Mouse (Mus musculus): ENCODE data around the gene Apol6. TPM values are rescaled to one million over a fixed set of nuclear protein-coding genes. Genes with fewer than 3 reads are reported as not detected.

Gene Apol6
- total and polyA plus RNA-seq, 3 experiments: not detected

DNA sequence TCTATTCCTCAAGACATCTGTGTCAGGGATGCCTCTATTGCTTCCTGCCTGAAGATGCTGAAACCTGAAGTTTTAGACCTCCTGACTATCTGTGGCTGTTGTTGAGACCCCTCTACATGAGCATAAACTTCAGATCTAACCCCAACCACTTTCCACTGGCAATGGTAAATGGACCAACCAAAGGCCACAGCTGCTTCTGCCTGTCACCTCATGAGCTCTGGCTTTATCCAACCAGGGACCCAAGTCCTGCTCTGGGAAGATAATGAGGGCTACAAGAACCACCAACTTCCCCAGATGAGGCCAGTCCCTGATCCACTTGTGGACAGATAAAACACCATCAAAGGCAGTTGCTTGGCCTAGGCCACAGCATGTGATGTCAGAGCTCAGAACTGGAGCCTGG lies 26.6 kb upstream of the Apol6 start:
- in situ Hi-C loops (cut with MboI; ENCODE audit: low pct_ligation_motif_present, low pct_unique_long_range_greater_than_20kb, low sequenced_read_pairs): no loop called here
- Histone ChIP-seq H3K4me1 (ENCODE audit: control insufficient read depth in 1 of 2, insufficient read depth in 2 of 2) (peaks cover 7 to 9% of the 10 kb centered on the region in 2 experiments; a peak in 3 of 4 replicates), H3K4me3 (replicated peaks in 1 of 3; ENCODE audit: low read depth in 2 of 3, low read length in 2 of 3, poor library complexity in 1 of 3) (no peak overlapping the region), H3K27me3 (replicated peaks) (peaks cover 98% of the 10 kb centered on the region), H3K36me3 (replicated peaks in 1 of 2; ENCODE audit: control insufficient read depth in 1 of 2, insufficient read depth in 1 of 2, low read length in 1 of 2) (no peaks in the 10 kb centered on the region), H3K9me3 (replicated peaks; ENCODE audit: low read length) (no peaks in the 10 kb centered on the region), H3K79me2 (replicated peaks; ENCODE audit: control insufficient read depth, extremely low read depth, insufficient read depth, poor library complexity, severe bottlenecking) (no peaks in the 10 kb centered on the region), H3K27ac (ENCODE audit: insufficient read depth, low read depth) (no peak overlapping the region), H3K9ac (ENCODE audit: insufficient read depth, low read depth) (no peak overlapping the region), H3K4me2 (ENCODE audit: insufficient read depth, low read depth, poor library complexity, severe bottlenecking) (no peak overlapping the region)
- TF ChIP-seq CTCF (conservative IDR thresholded peaks at IDR 0.05 in 1 of 2, IDR thresholded peaks at IDR 0.05 in 1 of 2; ENCODE audit: low read depth in 2 of 2, low read length in 2 of 2): no peak
- no peak for TF ChIP-seq POLR2A (IDR thresholded peaks at IDR 0.05; ENCODE audit: low read depth, low read length)
- no peak for TF ChIP-seq ZKSCAN1 (IDR thresholded peaks at IDR 0.05; ENCODE audit: borderline replicate concordance, low read depth, low read length)
- no peak for TF ChIP-seq GABPA (IDR thresholded peaks at IDR 0.05; ENCODE audit: insufficient replicate concordance, low read depth, low read length)
- TF ChIP-seq MXI1 (IDR thresholded peaks at IDR 0.05; ENCODE audit: low read depth, low read length): no peak
- TF ChIP-seq ZMIZ1 (IDR thresholded peaks at IDR 0.05; ENCODE audit: low read depth, low read length): no peak
- TF ChIP-seq CHD1 (IDR thresholded peaks at IDR 0.05; ENCODE audit: low read depth, low read length): no peak
- no peak for TF ChIP-seq PAX5 (IDR thresholded peaks at IDR 0.05; ENCODE audit: low read length)
- TF ChIP-seq SIN3A (IDR thresholded peaks at IDR 0.05; ENCODE audit: low read length): no peak
- no peak for TF ChIP-seq RCOR1 (conservative IDR thresholded peaks at IDR 0.05; ENCODE audit: low read depth, low read length)
- no peak for TF ChIP-seq MAZ (IDR thresholded peaks at IDR 0.05; ENCODE audit: low read depth, low read length)
- no peak for TF ChIP-seq USF1 (IDR thresholded peaks at IDR 0.05; ENCODE audit: low read depth, low read length)
- no peak for TF ChIP-seq POLR2AphosphoS2 (IDR thresholded peaks at IDR 0.05; ENCODE audit: low read depth, low read length)
- TF ChIP-seq RAD21 (IDR thresholded peaks at IDR 0.05; ENCODE audit: low read depth, low read length): no peak
- no peak for TF ChIP-seq BHLHE40 (IDR thresholded peaks at IDR 0.05; ENCODE audit: low read depth, low read length)
- no peak for TF ChIP-seq NELFE (IDR thresholded peaks at IDR 0.05; ENCODE audit: low read depth, low read length)
- no peak for TF ChIP-seq CHD2 (IDR thresholded peaks at IDR 0.05; ENCODE audit: low read length)
- dilution Hi-C loops (cut with MboI; ENCODE audit: extremely low pct_ligation_motif_present, extremely low pct_unique_long_range_greater_than_20kb, low sequenced_read_pairs): no loop called here
- DNase-seq (ENCODE audit: extremely low read depth): no peak

DNA sequence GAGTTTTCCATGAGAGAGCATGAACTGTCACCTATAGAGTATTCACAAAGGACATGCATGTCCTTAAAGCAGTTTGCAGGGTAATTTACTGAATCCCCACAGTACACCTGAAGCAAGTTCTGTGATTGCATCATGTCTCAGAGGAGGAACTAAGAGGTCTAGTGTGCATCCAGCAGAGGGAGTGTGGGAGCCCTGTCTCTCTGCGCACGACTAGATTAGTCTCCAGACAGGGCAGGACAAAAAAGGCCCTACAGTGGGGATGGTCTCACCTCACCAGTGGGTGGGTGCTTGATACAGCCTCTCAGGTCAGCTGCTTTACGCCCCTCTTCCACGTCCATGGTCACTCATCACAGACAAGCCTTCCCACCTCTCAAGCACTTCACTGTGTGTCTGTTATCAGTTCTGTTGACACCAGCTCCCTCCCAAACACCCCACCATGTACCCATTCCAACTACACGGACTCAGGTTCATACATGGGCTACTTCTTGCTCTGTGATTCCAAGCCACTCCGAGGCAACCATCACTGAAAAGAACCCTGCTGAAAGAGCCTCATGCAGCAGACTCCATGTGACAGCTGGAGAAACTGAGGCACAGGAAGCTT lies 25.7 kb upstream of the Apol6 start:
- Histone ChIP-seq H3K4me2 (ENCODE audit: insufficient read depth, low read depth, poor library complexity, severe bottlenecking) (no peak overlapping the region), H3K27me3 (replicated peaks) (peaks cover 96% of the 10 kb centered on the region), H3K36me3 (replicated peaks in 1 of 2; ENCODE audit: control insufficient read depth in 1 of 2, insufficient read depth in 1 of 2, low read length in 1 of 2) (no peaks in the 10 kb centered on the region), H3K79me2 (replicated peaks; ENCODE audit: control insufficient read depth, extremely low read depth, insufficient read depth, poor library complexity, severe bottlenecking) (no peaks in the 10 kb centered on the region), H3K27ac (ENCODE audit: insufficient read depth, low read depth) (no peak overlapping the region), H3K4me3 (replicated peaks in 1 of 3; ENCODE audit: low read depth in 2 of 3, low read length in 2 of 3, poor library complexity in 1 of 3) (no peak overlapping the region), H3K9me3 (replicated peaks; ENCODE audit: low read length) (no peaks in the 10 kb centered on the region), H3K4me1 (ENCODE audit: control insufficient read depth in 1 of 2, insufficient read depth in 2 of 2) (peaks cover 7 to 9% of the 10 kb centered on the region in 2 experiments; a peak in 3 of 4 replicates), H3K9ac (ENCODE audit: insufficient read depth, low read depth) (no peak overlapping the region)
- peak; percentile 50 for DNase-seq (ENCODE audit: extremely low read depth)
- in situ Hi-C loops (cut with MboI; ENCODE audit: low pct_ligation_motif_present, low pct_unique_long_range_greater_than_20kb, low sequenced_read_pairs): no loop called here
- dilution Hi-C loops (cut with MboI; ENCODE audit: extremely low pct_ligation_motif_present, extremely low pct_unique_long_range_greater_than_20kb, low sequenced_read_pairs): no loop called here
- peak; percentile 14 to 65; a peak in 2 of 4 replicates for TF ChIP-seq CTCF (conservative IDR thresholded peaks at IDR 0.05 in 1 of 2, IDR thresholded peaks at IDR 0.05 in 1 of 2; ENCODE audit: low read depth in 2 of 2, low read length in 2 of 2)
- TF ChIP-seq SMC3 (IDR thresholded peaks at IDR 0.05; ENCODE audit: low read depth, low read length): peak; percentile 58
- no peak for TF ChIP-seq PAX5 (IDR thresholded peaks at IDR 0.05; ENCODE audit: low read length)
- TF ChIP-seq RAD21 (IDR thresholded peaks at IDR 0.05; ENCODE audit: low read depth, low read length): peak; percentile 21

All from CH12.LX (cell line).